Mouse (Mus musculus): Measurements from ENCODE around the gene Ankrd11. TPM values are rescaled to one million over a fixed set of nuclear protein-coding genes. Genes with fewer than 3 reads are reported as not detected.

Gene Ankrd11
- polyA plus RNA-seq, 2 experiments from 2014 or later: 75.8 to 77.3 TPM

GRCm38 (mm10) chr8:122845662-122846061 is 196.4 kb downstream of the Ankrd11 start:
- ATAC-seq: no peak

- ATAC-seq: no peak
Measured at GRCm38 (mm10) chr8:122844161-122844560, 197.9 kb downstream of the Ankrd11 start.

GRCm38 (mm10) chr8:122836696-122837095 is 205.4 kb downstream of the Ankrd11 start:
- no peak for ATAC-seq

GRCm38 (mm10) chr8:122836199-122836598 is 205.9 kb downstream of the Ankrd11 start:
- ATAC-seq: no peak

- ATAC-seq: peak; percentile 73
Measured at GRCm38 (mm10) chr8:122834971-122835370, 207.1 kb downstream of the Ankrd11 start.

- ATAC-seq: no peak
Measured at GRCm38 (mm10) chr8:122834416-122834815, 207.7 kb downstream of the Ankrd11 start.

Other genes with a start within 250 kb of the Ankrd11 start
- under 1 TPM; 0.14 to 0.26 TPM for gene Cdh15, start 194.3 kb downstream of the Ankrd11 start, polyA plus RNA-seq (2017; shearing (Covaris generic))
- gene Spg7, start 20.7 kb upstream of the Ankrd11 start, polyA plus RNA-seq (2017; shearing (Covaris generic)): 10 to 100 TPM; 11.4 to 21.1 TPM
- gene Rpl13, start 60.1 kb upstream of the Ankrd11 start, polyA plus RNA-seq (2017; shearing (Covaris generic)): 1,000 to 10,000 TPM; 2,503 to 2,608 TPM
- gene Cpne7, start 75.1 kb upstream of the Ankrd11 start, polyA plus RNA-seq (2017; shearing (Covaris generic)): 1 to 10 TPM in 1 of 2 experiments, under 1 TPM in 1; 0.65 to 2.2 TPM
- gene Sult5a1, start 116.0 kb upstream of the Ankrd11 start, polyA plus RNA-seq (2017; shearing (Covaris generic)): not detected
- not detected for gene Dpep1, start 144.0 kb upstream of the Ankrd11 start, polyA plus RNA-seq (2017; shearing (Covaris generic))
- gene Chmp1a, start 170.5 kb upstream of the Ankrd11 start, polyA plus RNA-seq (2017; shearing (Covaris generic)): 100 to 1,000 TPM; 108 to 109 TPM
- gene Spata33, start 170.6 kb upstream of the Ankrd11 start, polyA plus RNA-seq (2017; shearing (Covaris generic)): not detected
- 10 to 100 TPM; 12.0 to 21.3 TPM for gene Cdk10, start 182.6 kb upstream of the Ankrd11 start, polyA plus RNA-seq (2017; shearing (Covaris generic))
- gene Spata2l, start 194.0 kb upstream of the Ankrd11 start, polyA plus RNA-seq (2017; shearing (Covaris generic)): 1 to 10 TPM; 7.7 to 8.8 TPM
- gene Zfp276, start 211.9 kb upstream of the Ankrd11 start, polyA plus RNA-seq (2017; shearing (Covaris generic)): 1 to 10 TPM; 3.6 to 4.7 TPM
- gene Vps9d1, start 212.1 kb upstream of the Ankrd11 start, polyA plus RNA-seq (2017; shearing (Covaris generic)): 1 to 10 TPM; 7.1 to 7.2 TPM